Mouse (Mus musculus): ENCODE results near the gene Trim14. TPM values are rescaled to one million over a fixed set of nuclear protein-coding genes. Genes with fewer than 3 reads are reported as not detected.
A peak's percentile ranks its signal among the peaks of the same experiment; 100 is the strongest.

The Trim14 gene
- polyA plus RNA-seq, 1 experiment from 2014 or later = 4.5 TPM

DNA sequence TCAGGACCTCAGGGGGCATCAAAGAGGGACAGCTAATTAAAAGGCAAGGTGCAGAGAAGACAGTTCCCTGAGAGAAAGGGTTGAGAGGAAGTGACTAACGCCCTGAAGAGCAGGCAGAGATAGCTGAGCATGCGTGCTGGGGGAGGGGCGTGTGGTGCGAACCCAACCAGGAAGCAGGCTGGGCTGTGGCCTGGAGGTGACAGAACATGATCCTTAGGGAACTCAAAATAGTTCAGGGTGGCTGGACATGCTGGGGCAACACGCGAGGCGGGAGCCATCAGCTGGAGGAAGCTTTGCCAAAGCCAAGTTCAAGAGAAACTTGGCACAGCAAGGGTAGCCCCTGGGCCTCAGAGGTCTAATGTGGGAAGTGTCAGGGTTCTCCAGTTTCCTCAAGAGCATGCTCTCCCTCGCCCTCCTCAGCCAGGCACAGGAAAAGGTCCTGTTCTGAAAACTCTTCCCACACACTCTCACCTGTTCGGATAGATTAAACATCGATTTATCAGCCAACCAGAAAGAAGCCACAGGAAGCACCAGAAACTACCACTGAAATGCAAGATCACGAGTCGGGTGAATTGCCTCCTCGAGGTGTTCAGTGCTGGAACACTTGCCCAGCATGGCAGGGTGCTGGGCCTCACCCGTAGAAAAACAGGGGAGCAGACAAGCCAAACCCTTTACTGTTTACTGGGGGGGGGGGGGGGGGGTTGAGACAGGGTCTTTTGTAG is 50.1 kb downstream of the Trim14 start:
- WGBS = 34% methylated on average over 14 of the region's 14 CpGs
- DNase-seq (ENCODE audit: low spot score) = peak; percentile 52
- Histone ChIP-seq H3K4me1 (replicated peaks; ENCODE audit: control insufficient read depth, insufficient read depth) (no peaks in the 10 kb centered on the region), H3K4me2 (replicated peaks; ENCODE audit: low read depth) (no peak overlapping the region), H3K27me3 (ENCODE audit: control insufficient read depth, insufficient read depth, low read length) (no peaks in the 10 kb centered on the region), H3K27ac (replicated peaks) (0 out of 2 replicates have a peak overlapping the region, but pooled peaks have one; percentile 53), H3K9ac (ENCODE audit: low read length) (no peak overlapping the region), H3K4me3 (ENCODE audit: low read depth, low read length) (no peak overlapping the region), H3K36me3 (ENCODE audit: control insufficient read depth, insufficient read depth, low read length) (no peaks in the 10 kb centered on the region), H3K9me3 (ENCODE audit: control insufficient read depth, low read length) (no peaks in the 10 kb centered on the region)
- no peak for ATAC-seq (ENCODE audit: low FRiP score, low TSS enrichment)
- TF ChIP-seq CTCF (IDR thresholded peaks at IDR 0.05; ENCODE audit: low read depth) (no peak), EP300 (optimal IDR thresholded peaks at IDR 0.05) (no peak)

DNA sequence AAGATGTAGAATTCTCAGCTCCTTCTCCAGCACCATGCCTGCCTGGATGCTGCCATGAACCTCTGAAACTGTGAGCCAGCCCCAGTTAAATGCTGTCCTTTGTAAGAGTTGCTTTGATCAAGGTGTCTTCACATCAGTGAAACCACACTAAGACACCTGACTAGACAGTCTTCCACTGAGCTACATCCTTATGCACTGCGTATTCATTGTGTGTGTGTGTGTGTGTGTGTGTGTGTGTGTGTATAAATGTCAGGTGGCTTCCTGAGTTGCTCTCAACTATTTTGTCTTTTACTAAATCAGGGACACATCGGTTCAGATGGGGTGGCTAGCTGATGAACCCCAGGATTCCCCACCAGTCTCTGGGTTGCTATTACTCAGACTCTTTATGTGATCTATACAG is 56.9 kb downstream of the Trim14 start:
- TF ChIP-seq EP300 (optimal IDR thresholded peaks at IDR 0.05) = no peak
- no peak for TF ChIP-seq CTCF (IDR thresholded peaks at IDR 0.05; ENCODE audit: low read depth)
- WGBS = 94% methylated on average over 2 of the region's 2 CpGs
- no peak overlapping the region for H3K27ac ChIP-seq (replicated peaks)

DNA sequence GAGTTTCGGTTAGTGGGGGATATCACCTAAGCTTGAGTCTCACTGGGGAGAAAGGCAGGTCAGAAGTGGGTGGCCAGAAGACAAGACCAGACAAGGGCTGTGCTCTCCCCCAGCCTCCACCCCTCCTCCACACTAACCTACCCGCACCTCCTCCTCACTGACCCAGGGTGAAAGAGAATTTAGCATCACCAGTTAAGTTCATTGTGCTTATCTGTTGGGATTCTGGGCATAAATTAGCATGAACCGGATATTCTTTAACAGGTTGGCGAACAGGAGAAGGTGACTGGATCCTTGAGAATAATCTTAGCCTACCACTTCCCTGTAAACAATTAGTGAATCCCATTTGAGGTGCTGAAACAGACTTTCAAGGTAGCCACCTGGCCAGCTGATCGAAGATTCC is 60.8 kb downstream of the Trim14 start:
- H3K9me3 ChIP-seq (ENCODE audit: control insufficient read depth, low read length) = no peaks in the 10 kb centered on the region
- no peak for TF ChIP-seq EP300 (optimal IDR thresholded peaks at IDR 0.05)
- no peak for TF ChIP-seq CTCF (IDR thresholded peaks at IDR 0.05; ENCODE audit: low read depth)
- H3K9ac ChIP-seq (ENCODE audit: low read length) = no peak overlapping the region
- H3K4me2 ChIP-seq (replicated peaks; ENCODE audit: low read depth) = no peak overlapping the region
- no peak overlapping the region for H3K4me3 ChIP-seq (ENCODE audit: low read depth, low read length)
- H3K4me1 ChIP-seq (replicated peaks; ENCODE audit: control insufficient read depth, insufficient read depth) = no peaks in the 10 kb centered on the region
- H3K27ac ChIP-seq (replicated peaks) = no peak overlapping the region
- 95% methylated on average over 5 of the region's 5 CpGs for WGBS
- peaks cover 31% of the 10 kb centered on the region for H3K36me3 ChIP-seq (ENCODE audit: control insufficient read depth, insufficient read depth, low read length)
- no peaks in the 10 kb centered on the region for H3K27me3 ChIP-seq (ENCODE audit: control insufficient read depth, insufficient read depth, low read length)
- no peak for DNase-seq (ENCODE audit: low spot score)
- ATAC-seq (ENCODE audit: low FRiP score, low TSS enrichment) = no peak

More for the DNA sequence above, 56.9 kb downstream of the Trim14 start:
- DNase-seq (ENCODE audit: low spot score) = no peak
- no peaks in the 10 kb centered on the region for H3K4me1 ChIP-seq (replicated peaks; ENCODE audit: control insufficient read depth, insufficient read depth)
- H3K9ac ChIP-seq (ENCODE audit: low read length) = no peak overlapping the region
- H3K9me3 ChIP-seq (ENCODE audit: control insufficient read depth, low read length) = no peaks in the 10 kb centered on the region
- no peaks in the 10 kb centered on the region for H3K27me3 ChIP-seq (ENCODE audit: control insufficient read depth, insufficient read depth, low read length)
- peaks cover 10% of the 10 kb centered on the region for H3K36me3 ChIP-seq (ENCODE audit: control insufficient read depth, insufficient read depth, low read length)
- H3K4me2 ChIP-seq (replicated peaks; ENCODE audit: low read depth) = no peak overlapping the region
- no peak for ATAC-seq (ENCODE audit: low FRiP score, low TSS enrichment)
- no peak overlapping the region for H3K4me3 ChIP-seq (ENCODE audit: low read depth, low read length)

- no peak overlapping the region for H3K9ac ChIP-seq (ENCODE audit: low read length)
- DNase-seq (ENCODE audit: low spot score) (no peak), ATAC-seq (ENCODE audit: low FRiP score, low TSS enrichment) (no peak)
- TF ChIP-seq CTCF (IDR thresholded peaks at IDR 0.05; ENCODE audit: low read depth) (peak; percentile 55), EP300 (optimal IDR thresholded peaks at IDR 0.05) (no peak)
- H3K4me1 ChIP-seq (replicated peaks; ENCODE audit: control insufficient read depth, insufficient read depth) = no peaks in the 10 kb centered on the region
- no peaks in the 10 kb centered on the region for H3K9me3 ChIP-seq (ENCODE audit: control insufficient read depth, low read length)
- WGBS = 88% methylated on average over 3 of the region's 3 CpGs
- no peaks in the 10 kb centered on the region for H3K27me3 ChIP-seq (ENCODE audit: control insufficient read depth, insufficient read depth, low read length)
- no peak overlapping the region for H3K4me3 ChIP-seq (ENCODE audit: low read depth, low read length)
- no peak overlapping the region for H3K27ac ChIP-seq (replicated peaks)
- H3K4me2 ChIP-seq (replicated peaks; ENCODE audit: low read depth) = no peak overlapping the region
- H3K36me3 ChIP-seq (ENCODE audit: control insufficient read depth, insufficient read depth, low read length) = peaks cover 30% of the 10 kb centered on the region
These were observed 70.2 kb downstream of the Trim14 start for GRCm38 (mm10) chr4:46465740-46466139.

DNA sequence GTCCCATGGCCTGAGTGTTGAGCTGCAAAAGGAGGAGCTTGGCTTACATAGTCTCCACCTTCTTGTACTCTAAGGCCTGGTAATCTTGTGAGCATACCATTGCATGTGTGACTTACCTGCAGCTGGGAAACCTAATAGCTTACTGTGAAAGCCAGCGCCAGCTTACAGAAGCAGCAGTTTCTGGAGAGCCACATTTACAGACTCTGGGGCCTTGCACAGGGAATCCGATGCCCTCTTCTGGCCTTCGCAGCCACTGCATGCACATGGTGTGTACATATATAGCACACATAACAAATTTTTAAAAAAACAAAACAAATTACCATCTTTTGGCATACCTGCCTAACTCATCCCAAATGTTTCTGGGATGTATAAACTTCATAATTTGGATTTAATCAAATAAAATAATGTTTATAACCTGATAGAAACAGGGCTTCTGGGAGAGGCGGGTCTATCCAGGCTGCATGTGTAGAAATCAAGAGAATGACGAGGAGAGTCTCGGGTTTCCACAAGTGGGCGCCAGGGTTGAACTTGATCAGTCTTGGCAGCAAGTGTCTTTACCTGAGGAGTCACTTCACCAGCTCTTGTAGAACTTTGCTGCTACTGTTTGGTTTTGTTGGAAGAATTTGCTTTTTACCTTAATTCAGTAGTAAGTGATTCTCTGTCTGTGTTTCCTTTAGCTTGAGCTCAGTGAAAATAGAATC is 72.7 kb downstream of the Trim14 start:
- DNase-seq (ENCODE audit: low spot score) = peak; percentile 65
- Histone ChIP-seq H3K36me3 (ENCODE audit: control insufficient read depth, insufficient read depth, low read length) (peaks cover 18% of the 10 kb centered on the region), H3K4me1 (replicated peaks; ENCODE audit: control insufficient read depth, insufficient read depth) (no peaks in the 10 kb centered on the region), H3K27ac (replicated peaks) (no peak overlapping the region), H3K4me2 (replicated peaks; ENCODE audit: low read depth) (no peak overlapping the region), H3K4me3 (ENCODE audit: low read depth, low read length) (no peak overlapping the region), H3K9ac (ENCODE audit: low read length) (no peak overlapping the region), H3K27me3 (ENCODE audit: control insufficient read depth, insufficient read depth, low read length) (no peaks in the 10 kb centered on the region), H3K9me3 (ENCODE audit: control insufficient read depth, low read length) (no peaks in the 10 kb centered on the region)
- TF ChIP-seq EP300 (optimal IDR thresholded peaks at IDR 0.05) = no peak
- TF ChIP-seq CTCF (IDR thresholded peaks at IDR 0.05; ENCODE audit: low read depth) = peak; percentile 73
- WGBS = 82% methylated on average over 7 of the region's 7 CpGs
- ATAC-seq (ENCODE audit: low FRiP score, low TSS enrichment) = peak; percentile 69

GRCm38 (mm10) chr4:46458411-46458810 is 77.5 kb downstream of the Trim14 start:
- no peak overlapping the region for H3K4me3 ChIP-seq (ENCODE audit: low read depth, low read length)
- TF ChIP-seq CTCF (IDR thresholded peaks at IDR 0.05; ENCODE audit: low read depth) = peak; percentile 42
- TF ChIP-seq EP300 (optimal IDR thresholded peaks at IDR 0.05) = no peak
- no peaks in the 10 kb centered on the region for H3K9me3 ChIP-seq (ENCODE audit: control insufficient read depth, low read length)
- no peaks in the 10 kb centered on the region for H3K36me3 ChIP-seq (ENCODE audit: control insufficient read depth, insufficient read depth, low read length)
- H3K27me3 ChIP-seq (ENCODE audit: control insufficient read depth, insufficient read depth, low read length) = no peaks in the 10 kb centered on the region
- H3K4me2 ChIP-seq (replicated peaks; ENCODE audit: low read depth) = no peak overlapping the region
- H3K4me1 ChIP-seq (replicated peaks; ENCODE audit: control insufficient read depth, insufficient read depth) = no peaks in the 10 kb centered on the region
- ATAC-seq (ENCODE audit: low FRiP score, low TSS enrichment) (no peak), DNase-seq (ENCODE audit: low spot score) (no peak)
- H3K9ac ChIP-seq (ENCODE audit: low read length) = no peak overlapping the region
- 87% methylated on average over 2 of the region's 2 CpGs for WGBS
- H3K27ac ChIP-seq (replicated peaks) = no peak overlapping the region
